Mouse (Mus musculus) ZHBTc4 (cell line): ENCODE measurements around the gene Clspn.
A peak's percentile ranks its signal among the peaks of the same experiment; 100 is the strongest.

Source experiments
- DNase-seq: peaks from one replicate; pipeline ENCODE4 v3.0.0-alpha.2; 2011; ENCODE audit warnings: low read depth, low spot score

Clspn gene

GRCm38 (mm10) chr4:126563798-126564197, 7.1 kb downstream of the Clspn start:
- DNase-seq: no peak

GRCm38 (mm10) chr4:126567243-126567642, 10.5 kb downstream of the Clspn start:
- no peak for DNase-seq

- no peak for DNase-seq
Observed at GRCm38 (mm10) chr4:126569783-126570182, 13.0 kb downstream of the Clspn start.

- DNase-seq: no peak
Observed at GRCm38 (mm10) chr4:126576281-126576680, 19.5 kb downstream of the Clspn start.

GRCm38 (mm10) chr4:126577920-126578319, 21.2 kb downstream of the Clspn start:
- no peak for DNase-seq

GRCm38 (mm10) chr4:126579077-126579476, 22.3 kb downstream of the Clspn start:
- DNase-seq: no peak

- no peak for DNase-seq
Observed at GRCm38 (mm10) chr4:126585739-126586138, 29.0 kb downstream of the Clspn start.

- DNase-seq: no peak
Observed at GRCm38 (mm10) chr4:126592039-126592438, 35.3 kb downstream of the Clspn start.

- peak; percentile 73 for DNase-seq
Observed at GRCm38 (mm10) chr4:126599971-126600754, 43.4 kb downstream of the Clspn start.

GRCm38 (mm10) chr4:126601597-126602444, 45.1 kb downstream of the Clspn start:
- peak; percentile 57 for DNase-seq

- no peak for DNase-seq
Observed at GRCm38 (mm10) chr4:126602445-126602762, 45.7 kb downstream of the Clspn start.

GRCm38 (mm10) chr4:126604141-126604540, 47.4 kb downstream of the Clspn start:
- DNase-seq: no peak

- no peak for DNase-seq
Observed at GRCm38 (mm10) chr4:126605751-126606150, 49.0 kb downstream of the Clspn start.

GRCm38 (mm10) chr4:126609606-126610181, 53.0 kb downstream of the Clspn start, which contains the start of gene 5730409E04Rik:
Gene 5730409E04Rik (plus strand): TSS chr4:126609818.
- peak; percentile 67 for DNase-seq

- no peak for DNase-seq
Observed at GRCm38 (mm10) chr4:126611991-126612390, 55.3 kb downstream of the Clspn start.

GRCm38 (mm10) chr4:126616312-126616711, 59.6 kb downstream of the Clspn start:
- peak; percentile 37 for DNase-seq

GRCm38 (mm10) chr4:126619691-126620330, 63.1 kb downstream of the Clspn start:
- no peak for DNase-seq

- DNase-seq: no peak
Observed at GRCm38 (mm10) chr4:126620349-126620874, 63.7 kb downstream of the Clspn start.

- peak; percentile 53 for DNase-seq
Observed at GRCm38 (mm10) chr4:126627021-126627681, 70.4 kb downstream of the Clspn start.

GRCm38 (mm10) chr4:126631922-126632321, 75.2 kb downstream of the Clspn start:
- no peak for DNase-seq

GRCm38 (mm10) chr4:126632668-126633067, 75.9 kb downstream of the Clspn start:
- no peak for DNase-seq
